Mouse (Mus musculus) small intestine, adult 2 months (tissue): ENCODE measurements around the gene Mtmr10. TPM values are rescaled to one million over a fixed set of nuclear protein-coding genes. Genes with fewer than 3 reads are reported as not detected.
A peak's percentile ranks its signal among the peaks of the same experiment; 100 is the strongest.

Experiments
- H3K27ac ChIP-seq: fragments of 200-500 bp; 2 replicates; pipeline ENCODE4 v1.5.1; 2012; ENCODE audit warnings: low read depth, low read length, control low read depth, inconsistent platforms; ENCODE audit not compliant: insufficient read depth
- H3K27me3 ChIP-seq: fragments of 200-500 bp; 2 replicates; pipeline ENCODE4 v1.6.1; 2012; ENCODE audit warnings: mild to moderate bottlenecking, moderate library complexity, low read length, inconsistent platforms; ENCODE audit not compliant: control insufficient read depth, insufficient read depth
- H3K36me3 ChIP-seq: fragments of 200-500 bp; 2 replicates; pipeline ENCODE4 v1.6.1; 2012; ENCODE audit warnings: mild to moderate bottlenecking, low read length, control low read depth, inconsistent platforms; ENCODE audit not compliant: control insufficient read depth, insufficient read depth
- H3K4me1 ChIP-seq: fragments of 200-500 bp; 2 replicates; pipeline ENCODE4 v1.6.1; 2012; ENCODE audit warnings: low read length, inconsistent platforms, mixed read lengths; ENCODE audit not compliant: control insufficient read depth, insufficient read depth, insufficient read length
- H3K4me3 ChIP-seq: fragments of 200-500 bp; 2 replicates; pipeline ENCODE4 v1.5.1; 2012; ENCODE audit warnings: low read depth, mild to moderate bottlenecking, control low read depth, inconsistent platforms, low read length, moderate library complexity
- CTCF ChIP-seq: fragments of 200-500 bp; IDR thresholded peaks from 2 replicates; pipeline ENCODE4 v1.5.1; 2012; ENCODE audit warnings: low read depth, mild to moderate bottlenecking, control low read depth, inconsistent platforms, low read length, moderate library complexity, mixed read lengths; ENCODE audit not compliant: insufficient replicate concordance, insufficient read length; ENCODE audit errors: extremely low read depth
- POLR2A ChIP-seq: fragments of 200-500 bp; IDR thresholded peaks from 2 replicates; pipeline ENCODE4 v1.6.1; 2012; ENCODE audit warnings: low read depth, mild to moderate bottlenecking, control low read depth, inconsistent platforms, low read length, moderate library complexity
- WGBS: fragments of 180-500 bp; shearing (Covaris S2); methylation state at CpG from one replicate; pipeline ENCODE4 v1.1.7; 2018; 5-methylcytosine and 5-hydroxymethylcytosine counted together
- polyA plus RNA-seq: library from polyadenylated mRNA; depleted of rRNA; stranded (reverse); fragments of >200 nt; gene quantifications from 2 replicates; pipeline ENCODE4 v1.2.3, GENCODE M21; 2012; rRNA removed

The Mtmr10 gene
- polyA plus RNA-seq, 1 experiment, result 2.0 TPM

DNA sequence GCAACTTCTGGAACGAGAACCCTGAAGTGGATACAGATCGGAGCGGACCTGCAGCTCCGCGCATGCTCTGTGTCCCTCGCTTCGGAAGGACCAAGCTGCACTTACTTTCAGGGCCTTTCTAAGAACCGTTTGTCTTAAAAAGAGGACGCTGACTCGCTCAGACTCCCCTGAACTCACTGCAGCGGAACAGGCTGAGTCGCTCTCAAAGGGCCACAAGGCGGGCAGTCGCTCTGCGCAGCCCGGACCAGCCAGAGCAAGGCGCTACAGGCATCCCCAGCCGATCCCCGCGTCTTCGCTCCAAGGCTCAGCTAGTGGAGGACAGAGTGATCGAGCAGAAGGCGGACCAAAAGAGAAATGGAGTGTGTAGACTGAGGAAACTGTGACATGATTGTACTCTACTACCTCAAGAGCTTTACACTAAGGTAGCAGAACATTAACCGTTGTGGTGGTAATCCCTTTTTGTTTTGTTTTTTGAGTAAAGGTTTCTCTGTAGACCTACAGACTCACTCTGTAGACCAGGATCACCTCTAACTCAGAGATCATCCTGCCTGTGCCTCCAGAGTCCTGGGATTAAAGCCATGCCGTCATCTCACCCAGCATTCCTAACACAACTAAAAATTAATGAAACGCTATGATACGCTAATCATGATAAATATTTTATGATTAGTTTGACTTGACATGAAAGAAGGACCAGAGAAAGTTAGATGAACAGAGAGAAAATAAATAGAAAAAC, 86.5 kb downstream of the Mtmr10 start, which contains the start of gene Fan1:
Gene Fan1 (minus strand): TSS at position 266 of the 733 bp plus-strand sequence.
- Histone ChIP-seq H3K4me3 (peak within 1 kb of the TSS; percentile 73), H3K27ac (peak within 1 kb of the TSS; percentile 67), H3K27me3 (no peaks in the 10 kb centered on the region), H3K36me3 (peaks cover 24% of the 10 kb centered on the region), H3K4me1 (peaks cover 2% of the 10 kb centered on the region)
- WGBS, result 2% methylated on average over 27 of the region's 27 CpGs
- TF ChIP-seq CTCF (peak; percentile 19; the same call in 1 of the 2 replicates), POLR2A (0 out of 2 replicates have a peak, but pooled peaks have one; percentile 22)

Other genes starting within 250 kb of the Mtmr10 start
- 0.05 TPM in 1 of 2 replicates, not detected in the other for gene Trpm1, start 133.8 kb upstream of the Mtmr10 start, polyA plus RNA-seq
- gene Fan1, start 86.4 kb downstream of the Mtmr10 start, polyA plus RNA-seq, result 0.67 and 1.2 TPM in 2 replicates
- gene Mphosph10, start 104.6 kb downstream of the Mtmr10 start, polyA plus RNA-seq, result 0.09 TPM in 1 of 2 replicates, not detected in the other
- 9.5 and 10.6 TPM in 2 replicates for gene Mcee, start 105.0 kb downstream of the Mtmr10 start, polyA plus RNA-seq
- gene Apba2, start 214.1 kb downstream of the Mtmr10 start, polyA plus RNA-seq, result 0.99 and 3.0 TPM in 2 replicates